Mouse (Mus musculus) ovary, postnatal 10 days (tissue): ENCODE data around the gene Telo2.
"Not testable (repeated sequence)": the region's sequence is repeated elsewhere in the genome, so short reads cannot be mapped to it uniquely, and the experiment has no call there.

Source experiments
- DNase-seq: peaks from one replicate; pipeline ENCODE4 v3.0.0; 2022; ENCODE audit warnings: low spot score

Telo2 gene

DNA sequence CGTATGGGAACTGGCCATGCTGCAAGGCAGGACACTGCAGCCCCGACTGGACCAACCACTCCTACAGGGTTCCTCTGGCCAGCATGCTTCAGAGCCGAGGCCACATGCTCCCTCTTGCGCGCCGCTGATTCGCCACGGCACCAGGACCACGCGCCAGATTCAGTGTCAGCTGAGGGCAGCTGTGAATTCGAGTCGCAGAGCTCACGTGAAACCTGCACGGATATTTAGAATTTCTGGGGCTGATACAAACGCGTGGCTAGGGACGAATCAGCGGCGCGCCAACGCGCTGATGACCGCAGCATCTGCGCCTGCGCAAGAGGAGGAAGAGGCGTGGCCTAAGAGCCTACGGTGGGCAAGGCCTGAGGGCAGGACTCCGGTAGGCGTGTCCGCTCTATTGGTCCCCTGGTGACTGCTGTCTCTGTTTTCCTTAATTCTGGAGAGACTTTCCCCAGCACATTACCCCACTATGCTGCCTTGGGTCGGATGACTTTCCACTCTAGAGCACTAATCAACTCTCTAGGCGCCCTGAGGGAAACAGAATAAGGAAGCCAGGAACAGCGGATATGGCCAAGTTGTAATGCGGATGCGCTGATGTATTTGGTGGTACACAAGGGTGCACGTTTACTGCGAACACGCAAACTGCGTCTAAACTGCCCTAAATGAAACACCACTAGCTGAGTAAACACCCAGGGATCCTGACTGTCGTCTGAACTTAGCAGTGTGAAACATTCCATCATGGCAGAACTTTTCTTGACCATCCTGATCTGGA is at the start of gene Telo2:
Gene Telo2 (minus strand): TSS at position 304 of the 769 bp plus-strand sequence.
- DNase-seq: peak; percentile 90

DNA sequence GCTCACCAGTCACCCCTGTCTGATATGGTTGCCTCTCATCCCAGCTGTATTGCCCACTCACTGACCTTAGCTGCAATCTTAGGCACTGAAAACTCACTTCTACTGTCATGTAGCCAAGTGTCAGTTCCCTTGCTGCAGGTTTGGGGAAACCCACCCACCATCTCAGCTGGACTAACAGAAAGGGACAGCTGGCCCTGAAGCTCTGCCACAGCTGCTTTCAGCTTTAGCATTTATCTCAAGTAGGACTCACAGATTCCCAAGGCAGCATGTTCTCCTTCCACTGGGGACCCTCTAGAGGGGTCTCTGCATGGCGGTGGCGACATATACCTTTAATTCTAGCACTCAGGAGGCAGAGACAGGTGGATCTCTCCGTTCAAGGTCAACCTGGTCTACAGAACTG is 49.0 kb upstream of the Telo2 start:
- no peak for DNase-seq

DNA sequence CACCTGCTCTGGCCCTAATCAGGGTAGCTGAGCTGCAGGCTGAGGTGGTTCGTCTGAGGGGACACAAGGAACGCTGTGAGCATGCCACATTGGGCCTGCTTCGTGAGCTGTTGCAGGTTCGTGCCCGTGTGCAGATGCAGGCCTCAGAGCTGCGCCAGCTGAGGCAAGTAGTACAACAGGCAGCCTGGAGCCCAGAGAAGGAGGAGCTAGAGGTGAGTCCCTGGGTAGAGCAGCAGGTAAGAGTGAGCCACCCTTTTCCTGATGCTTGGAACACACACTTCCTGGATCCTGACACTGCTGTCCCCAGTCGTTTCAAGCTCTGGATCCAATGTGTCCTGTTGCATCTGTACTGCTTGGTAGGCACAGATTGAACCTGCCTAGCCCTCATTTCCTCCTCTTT is 47.6 kb upstream of the Telo2 start:
- DNase-seq: no peak

DNA sequence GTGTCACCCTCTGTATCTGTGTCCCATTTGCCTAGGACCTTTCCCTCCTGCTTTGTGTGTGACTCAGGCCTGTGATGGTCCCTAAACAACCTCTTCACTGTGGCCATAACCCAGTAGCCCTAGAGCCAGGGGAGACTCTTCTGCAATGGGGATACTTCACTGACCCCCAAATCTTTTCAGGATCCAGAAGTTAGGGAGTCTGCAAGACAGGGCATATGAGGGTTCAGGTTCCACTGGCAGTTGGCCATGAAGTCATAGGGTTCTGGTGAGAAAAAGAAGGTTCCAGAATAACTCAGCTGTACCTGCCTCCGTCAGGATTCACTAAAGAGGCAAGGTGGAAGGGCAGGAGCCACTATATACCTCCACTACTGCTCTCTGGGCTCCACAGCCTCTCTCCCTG is 46.4 kb upstream of the Telo2 start, which contains the start of gene Ccdc154:
Gene Ccdc154 (plus strand): TSS at position 301 of the 400 bp plus-strand sequence.
- DNase-seq: no peak

DNA sequence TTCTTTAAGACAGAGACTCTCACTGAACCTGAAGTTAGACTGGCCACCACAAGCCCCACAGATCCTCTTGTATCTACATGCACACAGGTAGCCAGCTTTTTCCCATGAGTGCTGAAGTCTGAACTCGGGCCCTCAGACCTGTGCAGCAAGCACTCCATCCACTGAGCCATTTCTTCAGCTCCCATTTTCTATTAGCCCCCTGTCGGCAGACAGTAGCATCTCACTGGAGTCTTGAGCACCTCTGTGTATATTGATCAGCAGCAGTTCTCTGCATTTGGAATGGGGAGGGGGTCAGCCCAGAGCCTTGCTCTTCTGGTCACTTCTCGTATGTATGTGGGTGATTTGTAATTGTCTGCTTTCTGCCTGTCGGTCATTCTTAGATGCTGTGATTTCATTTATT is 24.2 kb upstream of the Telo2 start:
- no peak for DNase-seq

DNA sequence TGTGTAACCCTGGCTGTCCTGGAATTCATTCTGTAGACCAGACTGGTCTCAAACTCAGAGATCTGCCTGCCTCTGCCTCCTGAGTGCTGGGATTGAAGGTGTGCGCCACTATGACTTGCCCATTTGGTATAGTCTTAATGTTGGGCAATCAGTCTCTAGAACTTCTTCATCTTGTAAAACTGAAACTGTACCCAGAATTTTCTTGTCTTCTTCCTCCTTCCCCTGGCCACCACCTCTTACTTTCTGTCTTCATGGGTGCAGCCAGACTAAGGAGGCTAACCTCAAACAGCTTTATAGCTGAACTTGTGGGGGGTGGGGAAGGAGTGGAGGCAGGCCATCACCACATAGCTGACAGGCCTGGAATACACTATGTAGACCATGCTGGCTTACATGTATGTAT is 23.0 kb upstream of the Telo2 start:
- no peak for DNase-seq

DNA sequence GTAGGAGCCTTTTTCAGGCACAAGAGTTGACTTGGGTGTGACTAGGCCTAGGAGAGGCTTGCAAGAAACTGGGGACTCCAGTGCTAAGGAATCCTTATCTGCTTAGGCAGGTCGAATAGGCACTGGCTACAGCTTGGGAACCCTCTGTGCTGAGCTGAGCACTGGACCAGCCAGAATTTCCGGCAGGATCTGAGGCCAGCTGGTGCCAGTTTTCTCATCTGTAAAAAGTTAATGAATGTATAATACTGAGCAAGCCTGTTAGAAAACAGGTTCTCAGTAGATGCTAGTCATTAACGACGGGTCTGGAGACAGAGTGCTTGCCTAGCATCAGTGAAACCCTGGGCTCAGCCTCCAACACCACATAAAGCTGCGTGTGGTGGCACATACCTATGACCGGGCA is 19.9 kb upstream of the Telo2 start:
- DNase-seq: no peak

DNA sequence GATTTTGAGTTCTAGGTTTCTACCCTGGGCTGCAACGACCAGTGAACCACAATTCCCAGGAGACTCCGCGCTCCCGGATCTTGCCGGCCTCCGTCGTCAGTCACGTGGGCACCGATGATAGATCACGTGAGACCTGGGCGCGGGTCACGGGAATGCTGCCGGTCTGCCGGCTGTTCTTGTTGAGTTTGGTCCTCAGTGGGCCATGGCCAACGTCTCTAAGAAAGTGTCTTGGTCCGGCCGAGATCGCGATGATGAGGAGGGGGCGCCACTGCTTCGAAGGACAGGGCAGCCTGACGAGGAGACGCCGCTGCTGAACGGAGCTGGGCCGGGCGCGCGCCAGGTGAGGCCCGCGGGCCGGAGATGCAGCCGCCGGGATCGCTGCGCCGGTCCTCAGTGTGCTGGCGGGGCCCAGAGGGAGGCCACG is 17.5 kb upstream of the Telo2 start, which contains the start of gene Clcn7:
Gene Clcn7 (plus strand): TSS at position 117 of the 424 bp plus-strand sequence.
- DNase-seq: peak; percentile 84

DNA sequence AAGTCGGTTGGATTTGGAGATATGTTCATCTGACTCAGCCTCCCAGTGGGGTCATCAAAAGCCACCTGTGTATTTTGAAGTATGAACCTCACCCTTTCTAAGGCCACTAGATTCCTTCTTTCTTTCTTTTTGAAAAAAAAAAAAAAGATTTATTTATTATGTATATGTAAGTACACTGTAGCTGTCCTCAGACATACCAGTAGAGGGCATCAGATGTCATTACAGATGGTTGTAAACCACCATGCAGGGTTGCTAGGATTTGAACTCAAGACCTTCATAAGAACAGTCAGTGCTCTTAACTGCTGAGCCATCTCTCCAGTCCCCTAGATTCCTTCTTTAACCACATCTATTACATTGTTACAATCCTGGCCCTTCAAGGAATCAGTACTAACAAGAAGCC is 14.3 kb upstream of the Telo2 start:
- no peak for DNase-seq

DNA sequence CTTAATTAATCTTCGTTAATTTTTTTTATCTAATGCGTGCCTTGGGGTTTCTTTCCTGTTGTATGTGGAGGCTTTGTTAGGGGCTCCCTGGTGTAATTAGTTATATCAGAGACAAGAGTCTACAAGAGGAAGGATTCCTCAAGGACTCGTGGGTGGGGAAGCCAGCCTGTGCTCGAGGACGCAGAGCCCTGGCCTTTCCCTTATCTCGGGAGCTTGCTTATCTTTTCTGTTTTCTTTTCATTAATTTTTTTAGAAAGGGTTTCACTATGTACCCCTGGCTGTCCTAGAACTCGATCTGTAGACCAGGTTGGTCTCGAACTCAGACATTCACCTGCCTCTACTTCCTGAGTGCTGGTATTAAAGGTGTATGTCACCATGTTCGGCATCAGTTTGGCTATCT is 11.9 kb upstream of the Telo2 start:
- DNase-seq: no peak

DNA sequence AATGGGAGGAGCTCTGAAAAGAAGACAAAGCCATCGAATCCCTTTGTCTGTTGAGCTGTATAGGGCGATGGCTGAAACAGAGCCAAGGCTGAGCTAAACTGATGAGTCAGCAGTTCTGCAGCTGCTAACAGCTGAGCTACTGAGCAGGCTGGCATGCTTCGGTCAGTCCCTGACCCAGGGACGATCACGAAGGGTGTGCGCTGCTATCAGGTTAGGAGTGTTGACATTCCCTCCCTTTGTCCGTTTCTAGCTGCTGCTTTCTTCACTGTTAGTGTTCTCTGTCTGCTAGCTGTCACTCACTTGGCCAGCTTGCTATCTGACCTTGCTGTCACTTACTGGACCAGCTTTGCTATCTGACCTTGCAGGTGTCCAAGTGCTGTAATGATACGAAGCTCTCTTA is 11.3 kb upstream of the Telo2 start:
- DNase-seq: no peak

DNA sequence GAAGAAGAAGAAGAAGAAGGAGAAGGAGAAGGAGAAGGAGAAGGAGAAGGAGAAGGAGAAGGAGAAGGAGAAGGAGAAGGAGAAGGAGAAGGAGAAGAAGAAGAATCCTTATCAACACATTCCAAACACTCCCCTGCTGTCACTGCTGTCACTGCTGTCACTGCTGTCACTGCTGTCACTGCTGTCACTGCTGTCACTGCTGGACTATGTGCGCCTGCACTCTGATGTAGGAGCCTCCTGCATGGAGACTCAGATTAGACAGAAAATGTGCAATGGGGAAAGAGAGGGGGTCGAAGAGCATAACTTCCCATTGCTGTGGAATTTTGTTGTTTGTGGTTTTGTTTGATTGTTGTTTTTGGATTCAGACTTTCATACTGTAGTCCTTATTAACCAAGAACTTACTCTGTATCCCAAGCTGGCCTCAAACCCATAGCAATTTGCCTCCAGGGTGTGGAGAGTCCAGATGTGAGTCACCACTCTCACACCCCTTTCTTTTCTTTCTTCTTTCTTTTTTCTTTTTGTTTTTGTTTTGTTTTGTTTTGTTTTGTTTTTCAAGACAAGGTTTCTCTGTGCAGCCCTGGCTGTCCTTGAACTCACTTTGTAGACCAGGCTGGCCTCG is 9.8 kb upstream of the Telo2 start:
- not testable (repeated sequence) for DNase-seq

DNA sequence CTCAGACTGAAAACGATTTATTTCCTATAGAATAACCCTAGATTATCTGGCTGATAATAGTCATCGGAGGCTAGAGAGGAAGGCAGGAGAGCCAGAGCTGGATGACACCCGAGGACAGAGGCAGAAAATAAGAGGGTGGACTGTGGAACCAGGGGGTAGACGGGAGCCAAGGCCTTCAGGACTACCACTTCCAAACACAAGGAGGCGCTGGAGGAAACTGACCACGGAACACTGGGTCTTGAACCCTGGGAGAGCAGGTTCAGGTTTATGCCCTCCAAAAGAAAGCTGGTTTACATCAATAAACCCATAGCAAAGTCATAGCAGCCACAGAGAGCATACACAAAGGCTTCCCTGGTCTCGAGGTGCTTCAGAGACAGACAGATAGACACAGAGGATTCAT is 8.2 kb upstream of the Telo2 start:
- DNase-seq: no peak

DNA sequence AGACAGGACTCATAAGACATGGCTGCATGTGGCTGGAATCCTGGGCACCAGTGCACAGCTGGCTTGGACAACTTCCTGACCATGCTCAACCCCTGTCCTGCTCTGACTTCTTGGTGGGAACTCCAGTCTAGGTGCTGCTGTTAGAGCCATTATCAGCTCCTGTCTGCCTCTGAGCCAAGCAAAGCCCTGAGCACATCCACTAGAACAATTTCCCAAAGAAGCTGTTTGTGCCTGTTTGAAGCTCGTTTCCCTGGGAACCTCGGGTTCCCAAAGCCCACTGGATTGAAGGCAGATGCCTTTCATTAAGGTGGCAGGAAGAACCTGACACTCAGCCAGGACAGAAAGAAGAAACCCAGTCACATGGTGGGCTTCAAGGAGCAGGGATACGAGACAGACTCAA is 4.6 kb upstream of the Telo2 start, which contains the start of gene Ptx4:
Gene Ptx4 (plus strand): TSS at position 355 of the 400 bp plus-strand sequence.
- no peak for DNase-seq

DNA sequence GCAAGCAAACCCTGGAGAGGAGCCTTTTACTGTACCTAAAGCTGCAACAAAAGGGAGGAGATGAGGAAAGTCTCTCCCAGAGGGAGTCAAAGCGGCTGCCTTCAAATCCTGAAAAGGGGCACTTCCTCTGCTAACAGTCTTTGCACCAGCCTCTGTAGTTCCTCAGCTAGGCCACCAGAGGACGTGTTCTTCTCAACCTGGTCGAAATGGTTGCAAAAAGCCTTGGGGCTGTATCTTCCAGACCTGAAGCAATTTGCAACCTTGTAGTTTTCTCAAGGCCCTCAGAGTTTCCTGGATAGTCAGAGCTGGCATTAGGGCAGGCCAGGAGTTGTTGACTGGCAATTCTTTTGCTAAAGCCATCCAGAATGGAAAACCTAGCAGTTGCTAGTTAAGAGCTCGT is 1.5 kb upstream of the Telo2 start:
- no peak for DNase-seq

DNA sequence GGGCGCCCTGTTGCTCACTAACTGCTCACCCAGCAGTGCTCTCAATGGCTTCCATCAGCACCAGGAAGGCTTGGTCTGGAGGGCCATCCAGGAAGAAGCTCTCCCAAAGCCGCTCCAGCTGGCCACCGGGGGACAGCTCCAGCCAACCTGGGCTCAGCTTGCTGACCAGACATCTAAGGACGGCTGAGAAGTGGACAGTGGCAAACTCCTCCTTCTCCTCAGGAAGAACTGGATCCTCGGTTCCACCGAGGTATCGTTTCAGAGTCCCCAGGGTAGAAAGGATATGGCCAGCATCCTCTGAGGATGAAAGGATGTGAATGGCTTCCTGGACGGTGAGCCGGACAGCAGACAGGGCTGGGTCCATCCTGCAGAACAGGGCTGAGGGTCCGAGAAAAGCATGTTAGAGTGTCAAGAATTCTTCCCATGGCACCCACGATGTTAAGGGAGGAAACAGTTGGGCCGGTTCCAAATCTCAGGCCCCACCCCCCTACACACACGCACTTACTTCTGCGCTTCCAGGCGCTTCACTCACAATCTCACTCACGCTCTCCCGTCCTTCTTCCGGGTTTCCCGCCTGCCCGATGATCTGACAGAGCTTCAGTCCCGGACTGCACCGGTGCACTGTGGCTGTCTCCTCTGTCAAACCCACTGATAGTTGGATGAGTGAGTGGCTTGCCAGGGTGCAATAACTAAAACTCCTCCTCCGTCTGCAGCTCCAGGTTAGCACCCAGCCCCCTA is 690 bp downstream of the Telo2 start:
- no peak for DNase-seq

DNA sequence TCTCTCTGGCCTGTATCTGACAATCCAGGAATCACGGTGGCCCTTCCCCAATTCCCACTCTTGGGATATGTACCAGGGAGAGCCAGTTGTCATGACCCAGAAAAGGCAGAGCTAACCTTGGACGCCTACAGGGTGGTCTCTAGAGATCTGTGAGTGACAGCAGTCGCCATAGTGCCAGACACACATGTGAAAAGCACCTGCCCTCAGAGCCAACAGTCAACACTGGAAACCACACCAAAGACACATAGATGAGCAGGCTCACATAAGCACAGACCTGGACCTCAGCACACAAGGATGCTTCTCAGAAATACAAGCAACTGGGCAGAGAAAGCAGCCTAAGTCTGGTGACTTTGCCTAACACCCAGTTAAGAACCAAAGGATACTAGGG is 3.4 kb downstream of the Telo2 start:
- DNase-seq: no peak

DNA sequence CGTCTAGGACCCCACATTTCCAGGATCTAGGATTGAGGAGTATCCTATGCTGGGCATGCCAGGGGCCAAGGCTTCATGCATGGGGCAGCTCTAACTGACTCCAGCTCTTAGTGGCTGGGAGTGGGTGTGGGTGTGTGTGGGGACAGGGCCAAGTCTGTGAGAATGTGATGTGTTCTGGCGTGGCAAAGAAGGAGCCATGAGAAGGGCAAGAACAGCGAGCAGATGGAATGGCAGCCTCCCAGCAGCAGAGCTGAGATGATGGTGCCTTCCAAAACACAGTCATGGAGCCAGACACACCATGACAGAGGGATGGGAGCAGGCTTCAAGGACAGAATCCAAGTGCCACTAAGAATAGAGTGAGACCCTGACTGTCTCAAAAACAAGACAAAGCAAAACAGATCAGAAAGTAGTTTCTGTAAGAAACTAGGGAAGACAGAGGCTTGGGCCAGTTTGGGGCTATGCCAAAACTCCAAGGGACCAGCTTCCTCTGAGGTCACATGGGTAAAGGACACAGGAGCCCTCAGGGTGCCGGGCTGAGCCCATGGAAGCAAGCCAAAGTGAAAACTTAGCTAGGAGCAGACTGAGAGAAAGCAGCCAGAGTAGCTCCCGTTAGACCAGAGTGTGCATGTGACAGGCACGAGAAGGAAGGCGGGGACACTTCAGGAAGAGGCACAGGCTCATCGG is 3.9 kb downstream of the Telo2 start:
- DNase-seq: no peak

DNA sequence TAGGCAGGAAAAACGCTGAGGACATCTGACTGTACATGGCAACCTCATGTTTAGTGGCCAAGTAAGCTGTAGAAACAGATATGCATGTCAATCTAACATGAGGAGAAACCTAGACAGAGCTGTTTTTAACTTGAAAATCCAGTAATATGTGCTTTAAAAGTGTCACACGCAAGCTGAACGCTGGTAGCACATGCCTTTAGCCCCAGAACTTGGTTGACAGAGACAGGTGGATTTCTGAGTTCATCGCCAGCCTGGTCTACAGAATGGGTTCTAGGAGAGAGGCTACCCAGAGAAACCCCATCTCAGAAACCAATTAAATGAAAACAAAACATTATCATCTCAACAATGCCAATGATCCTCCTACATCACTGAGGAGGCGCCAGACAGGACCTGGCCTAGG is 4.5 kb downstream of the Telo2 start:
- no peak for DNase-seq

DNA sequence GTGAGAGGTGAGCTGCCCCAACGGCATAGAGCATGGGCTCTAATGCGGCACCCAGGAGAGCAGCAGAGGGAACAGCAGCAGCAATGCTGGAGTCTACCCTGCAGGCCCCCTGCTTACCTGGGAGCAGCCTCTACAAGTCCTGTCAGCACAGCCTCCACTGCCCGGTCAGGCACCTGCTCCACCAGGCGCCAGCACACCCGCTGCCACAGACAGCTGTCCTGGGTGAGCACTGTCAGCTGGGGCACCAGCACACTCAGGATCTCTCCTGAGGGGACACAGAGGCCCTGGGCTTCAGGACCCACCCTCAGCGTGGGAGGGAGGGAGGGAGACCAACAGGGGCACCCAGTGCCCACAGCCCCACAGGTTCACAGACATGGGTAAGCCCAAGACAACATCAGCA is 5.2 kb downstream of the Telo2 start:
- no peak for DNase-seq

DNA sequence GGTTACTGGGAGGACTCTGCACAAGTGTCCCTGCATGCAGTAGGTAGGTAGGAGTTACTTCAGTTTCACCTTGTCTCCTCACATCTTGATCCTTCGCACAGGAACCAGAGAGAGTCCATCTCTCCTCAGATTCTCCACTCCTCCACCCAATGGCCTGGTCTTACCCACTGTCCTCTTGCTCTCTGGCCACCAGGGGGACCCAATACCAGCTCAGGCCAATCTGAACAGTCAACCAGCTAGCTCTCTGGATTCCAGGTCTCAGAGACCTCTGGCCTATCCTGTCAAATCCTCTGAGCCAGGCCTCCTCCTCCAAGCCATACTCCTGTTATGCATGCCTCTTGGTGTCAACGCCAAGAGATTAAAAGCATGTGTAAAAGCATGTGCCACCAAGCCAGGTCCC is 6.2 kb downstream of the Telo2 start:
- DNase-seq: no peak

DNA sequence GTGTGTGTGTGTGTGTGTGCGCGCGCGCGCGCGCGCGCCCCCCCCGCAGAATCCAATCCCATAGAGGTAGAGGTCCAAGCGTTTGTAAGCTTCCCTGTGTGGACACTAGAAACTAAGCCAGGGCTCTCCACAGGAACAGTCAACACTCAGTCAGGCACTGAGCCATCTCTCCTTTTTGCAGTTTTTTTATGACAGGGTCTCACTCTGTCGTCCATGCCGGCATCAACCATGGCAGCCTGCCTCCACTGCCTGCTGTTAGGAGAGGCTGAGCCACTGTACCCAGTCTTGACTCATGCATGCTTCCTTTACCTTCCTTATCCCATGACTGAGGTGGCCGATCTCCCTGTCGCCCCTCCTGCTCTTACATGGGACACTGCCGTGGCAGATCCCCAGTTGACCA is 8.0 kb downstream of the Telo2 start:
- DNase-seq: no peak
